Comparison of ENCODE assay signal across 9 mouse cellular contexts in the genomic region with DNA sequence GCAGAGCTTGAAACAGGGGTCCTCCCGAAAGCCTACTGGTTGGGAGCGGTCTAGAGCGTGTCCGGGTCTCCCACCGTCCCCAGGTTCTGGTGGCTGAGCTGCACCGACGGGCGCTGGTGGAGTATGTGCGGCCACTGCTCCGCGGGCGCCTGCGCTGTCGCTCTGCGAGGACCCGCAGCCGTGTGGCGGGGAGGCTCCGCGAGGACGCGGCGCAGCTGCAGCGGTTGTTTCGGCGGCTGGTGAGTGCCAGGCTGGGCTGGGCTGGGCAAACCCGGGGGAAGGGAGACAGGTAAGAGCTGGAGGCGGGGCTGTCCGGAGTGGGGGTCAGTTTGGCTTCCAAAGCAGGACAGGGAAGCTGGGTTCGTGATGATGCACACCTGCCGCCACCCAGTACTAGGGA. TPM values are rescaled to one million over a fixed set of nuclear protein-coding genes. Genes with fewer than 3 reads are reported as not detected.
DNase-seq lines count a peak whose midpoint lies in the region; ATAC-seq and TF ChIP-seq lines count a peak whose summit lies in the region.
"Had no signal": no experiment of that assay in that cellular context is flagged by ENCODE, and none has a peak within 500 bp of the region (broad histone marks: within the 10 kb centered on the region; RNA-seq: fewer than 3 reads in every experiment).

No protein-coding gene starts in this region.

- no peak overlapping the region for H3K27ac ChIP-seq in heart, embryonic 14.5 days (replicated peaks in 1 of 2; ENCODE audit: control insufficient read depth in 1 of 2, insufficient read depth in 1 of 2, low read depth in 2 of 2, low read length in 2 of 2)
- H3K27ac ChIP-seq in testis, adult 2 months (ENCODE audit: control insufficient read depth, insufficient read depth, low read depth, low read length): peak overlapping the region; percentile 15
- no peak overlapping the region for H3K27ac ChIP-seq in limb, embryonic 14.5 days (replicated peaks; ENCODE audit: low read depth, low read length)

- no peaks in the 10 kb centered on the region for H3K36me3 ChIP-seq in heart, embryonic 14.5 days (ENCODE audit: control insufficient read depth, insufficient read depth, low read length)
- H3K36me3 ChIP-seq in testis, adult 2 months (ENCODE audit: control insufficient read depth, insufficient read depth, low read length): no peaks in the 10 kb centered on the region
- no peaks in the 10 kb centered on the region for H3K36me3 ChIP-seq in limb, embryonic 14.5 days (ENCODE audit: control insufficient read depth, insufficient read depth, low read length)

- no peaks in the 10 kb centered on the region for H3K9me3 ChIP-seq in heart, embryonic 14.5 days (ENCODE audit: control insufficient read depth, low read length)
- no peaks in the 10 kb centered on the region for H3K9me3 ChIP-seq in limb, embryonic 14.5 days (ENCODE audit: control insufficient read depth, low read length)

- 20% methylated on average over 28 of the region's 31 CpGs for WGBS in heart, embryonic 14.5 days
- WGBS in limb, embryonic 14.5 days: 9% methylated on average over 27 of the region's 31 CpGs

- no peak for TF ChIP-seq CTCF in testis, adult 2 months (IDR thresholded peaks at IDR 0.05; ENCODE audit: control insufficient read depth, insufficient read depth, insufficient replicate concordance, low read depth, low read length)

- ATAC-seq in heart, embryonic 14.5 days (ENCODE audit: insufficient number of reproducible peaks, insufficient read depth, low FRiP score, low read depth): no peak
- no peak for ATAC-seq in limb, embryonic 14.5 days (ENCODE audit: low FRiP score, low read depth)

- no peak for TF ChIP-seq POLR2A in testis, adult 2 months (IDR thresholded peaks at IDR 0.05; ENCODE audit: control insufficient read depth, low read depth, low read length)
- no peak for TF ChIP-seq POLR2A in limb, embryonic 14.5 days (IDR thresholded peaks at IDR 0.05; ENCODE audit: borderline replicate concordance, extremely low read depth, insufficient read depth, insufficient read length)

- DNase-seq in heart, postnatal 36 days: no peak
- DNase-seq in testis, postnatal 14 days (ENCODE audit: low spot score): no peak
- DNase-seq in limb, embryonic 14.5 days (ENCODE audit: low spot score): no peak
- no peak for DNase-seq in spleen, postnatal 4 days (ENCODE audit: low spot score in 2 of 2)
- no peak for DNase-seq in adrenal gland, adult 18-20 months (ENCODE audit: low spot score in 2 of 2)
- no peak for DNase-seq in left cerebral cortex, postnatal 4 days

- peak overlapping the region; percentile 13 to 14; a peak in 2 of 4 replicates for H3K4me3 ChIP-seq in heart, embryonic 14.5 days (ENCODE audit: control insufficient read depth in 1 of 2, insufficient read depth in 1 of 2, low read depth in 1 of 2, low read length in 2 of 2)
- peak overlapping the region; percentile 60 for H3K4me3 ChIP-seq in testis, adult 2 months (ENCODE audit: control insufficient read depth, low read depth, low read length)
- peak overlapping the region; percentile 21 for H3K4me3 ChIP-seq in limb, embryonic 14.5 days (replicated peaks; ENCODE audit: low read length)
- H3K4me3 ChIP-seq: myocyte had no signal

- H3K9ac ChIP-seq in heart, embryonic 14.5 days (ENCODE audit: low read length): peak overlapping the region; percentile 45; the same call in 1 of the 2 replicates
- H3K9ac ChIP-seq in limb, embryonic 14.5 days (ENCODE audit: low read depth, low read length, severe bottlenecking): no peak overlapping the region

- intact Hi-C loops in heart, postnatal 36 days (cut with DNase I): no loop called here
- intact Hi-C loops in left cerebral cortex, postnatal 4 days (cut with DNase I): no loop called here

- H3K4me2 ChIP-seq in heart, embryonic 14.5 days (ENCODE audit: low read length): peak overlapping the region; percentile 44
- H3K4me2 ChIP-seq in limb, embryonic 14.5 days (replicated peaks; ENCODE audit: low read depth, low read length, severe bottlenecking): peak overlapping the region; percentile 32

- peaks cover 44% of the 10 kb centered on the region for H3K27me3 ChIP-seq in heart, embryonic 14.5 days (ENCODE audit: control insufficient read depth, insufficient read depth, low read length)
- H3K27me3 ChIP-seq in testis, adult 2 months (ENCODE audit: control insufficient read depth, insufficient read depth, low read length): no peaks in the 10 kb centered on the region
- peaks cover 49% of the 10 kb centered on the region for H3K27me3 ChIP-seq in limb, embryonic 14.5 days (ENCODE audit: control insufficient read depth, insufficient read depth, low read length)

- H3K4me1 ChIP-seq in heart, embryonic 14.5 days (ENCODE audit: control insufficient read depth in 2 of 2, insufficient read depth in 2 of 2, low read length in 2 of 2): peaks cover 3 to 7% of the 10 kb centered on the region in 2 experiments; a peak in 2 of 4 replicates
- peaks cover 6% of the 10 kb centered on the region for H3K4me1 ChIP-seq in testis, adult 2 months (ENCODE audit: control insufficient read depth, insufficient read depth, low read length)
- peaks cover 5% of the 10 kb centered on the region; the same call in 1 of the 2 replicates for H3K4me1 ChIP-seq in limb, embryonic 14.5 days (ENCODE audit: control insufficient read depth, insufficient read depth, low read length)

RNA-seq across cellular contexts. Expression of a gene that starts 18.6 kb away (rescaled TPM):
- 1.4 and 1.7 TPM in 2 replicates for polyA plus RNA-seq in heart, embryonic 14.5 days (2014; fragmentation: Nextera tagmentation; extraction: Ambion mirVana)
- 1 to 10 TPM; 2.3 to 2.5 TPM for total RNA-seq in heart, postnatal 36 days (2021)
- polyA plus RNA-seq in testis, adult 2 months (2012; rRNA removed): 3.0 and 3.7 TPM in 2 replicates
- polyA plus RNA-seq in limb, embryonic 14.5 days (2012; rRNA removed): 6.2 and 8.8 TPM in 2 replicates
- 1.2 and 1.3 TPM in 2 replicates for polyA plus RNA-seq in limb, embryonic 14.5 days (2014; fragmentation: Nextera tagmentation; extraction: Ambion mirVana)
- total RNA-seq in adrenal gland, adult 18-20 months (2021): 10 to 100 TPM in 1 of 2 experiments, 1 to 10 TPM in 1; 8.4 to 10.0 TPM
- total RNA-seq in left cerebral cortex, postnatal 4 days (2021): 1 to 10 TPM; 8.5 to 8.8 TPM

RNA-seq across cellular contexts. Expression of a gene that starts 18.7 kb away (rescaled TPM):
- polyA plus RNA-seq in heart, embryonic 14.5 days (2014; fragmentation: Nextera tagmentation; extraction: Ambion mirVana): 87.3 and 92.9 TPM in 2 replicates
- total RNA-seq in heart, postnatal 36 days (2021): 10 to 100 TPM; 32.9 to 37.4 TPM
- 61.1 and 62.1 TPM in 2 replicates for polyA plus RNA-seq in testis, adult 2 months (2012; rRNA removed)
- polyA plus RNA-seq in limb, embryonic 14.5 days (2012; rRNA removed): 58.0 and 71.6 TPM in 2 replicates
- 70.2 and 79.8 TPM in 2 replicates for polyA plus RNA-seq in limb, embryonic 14.5 days (2014; fragmentation: Nextera tagmentation; extraction: Ambion mirVana)
- total RNA-seq in adrenal gland, adult 18-20 months (2021): 10 to 100 TPM; 70.0 to 92.4 TPM
- 10 to 100 TPM; 17.9 to 19.0 TPM for total RNA-seq in left cerebral cortex, postnatal 4 days (2021)

RNA-seq across cellular contexts. Expression of a gene that starts 26.4 kb away (rescaled TPM):
- 1.3 and 1.8 TPM in 2 replicates for polyA plus RNA-seq in heart, embryonic 14.5 days (2014; fragmentation: Nextera tagmentation; extraction: Ambion mirVana)
- total RNA-seq in heart, postnatal 36 days (2021): under 1 TPM; 0.78 to 0.84 TPM
- 26.1 and 27.2 TPM in 2 replicates for polyA plus RNA-seq in testis, adult 2 months (2012; rRNA removed)
- 3.5 and 4.9 TPM in 2 replicates for polyA plus RNA-seq in limb, embryonic 14.5 days (2012; rRNA removed)
- polyA plus RNA-seq in limb, embryonic 14.5 days (2014; fragmentation: Nextera tagmentation; extraction: Ambion mirVana): 1.6 and 1.9 TPM in 2 replicates
- total RNA-seq in adrenal gland, adult 18-20 months (2021): 10 to 100 TPM; 31.7 to 36.8 TPM
- under 1 TPM; 0.42 to 0.46 TPM for total RNA-seq in left cerebral cortex, postnatal 4 days (2021)
- polyA plus RNA-seq: myocyte had no signal

RNA-seq across cellular contexts. Expression of a gene that starts 28.1 kb away (rescaled TPM):
- polyA plus RNA-seq in heart, embryonic 14.5 days (2014; fragmentation: Nextera tagmentation; extraction: Ambion mirVana): not detected in 2 replicates
- total RNA-seq in heart, postnatal 36 days (2021): not detected
- 5.6 and 6.9 TPM in 2 replicates for polyA plus RNA-seq in testis, adult 2 months (2012; rRNA removed)
- polyA plus RNA-seq in limb, embryonic 14.5 days (2012; rRNA removed): 0.29 and 0.36 TPM in 2 replicates
- 0.17 and 0.22 TPM in 2 replicates for polyA plus RNA-seq in limb, embryonic 14.5 days (2014; fragmentation: Nextera tagmentation; extraction: Ambion mirVana)
- total RNA-seq in adrenal gland, adult 18-20 months (2021): under 1 TPM in 1 of 2 experiments, not detected in 1; 0.17 TPM
- total RNA-seq in left cerebral cortex, postnatal 4 days (2021): under 1 TPM; 0.90 to 0.91 TPM

RNA-seq across cellular contexts. Expression of a gene that starts 30.9 kb away (rescaled TPM):
- 9.3 and 10.5 TPM in 2 replicates for polyA plus RNA-seq in heart, embryonic 14.5 days (2014; fragmentation: Nextera tagmentation; extraction: Ambion mirVana)
- total RNA-seq in heart, postnatal 36 days (2021): 10 to 100 TPM; 25.7 to 27.2 TPM
- 13.2 and 14.1 TPM in 2 replicates for polyA plus RNA-seq in testis, adult 2 months (2012; rRNA removed)
- polyA plus RNA-seq in limb, embryonic 14.5 days (2012; rRNA removed): 34.8 and 39.8 TPM in 2 replicates
- polyA plus RNA-seq in limb, embryonic 14.5 days (2014; fragmentation: Nextera tagmentation; extraction: Ambion mirVana): 11.5 and 13.3 TPM in 2 replicates
- total RNA-seq in adrenal gland, adult 18-20 months (2021): 10 to 100 TPM; 35.9 to 54.0 TPM
- total RNA-seq in left cerebral cortex, postnatal 4 days (2021): 100 to 1,000 TPM; 118 to 119 TPM

Comparison
In these comparisons a context has a peak if more than half of its experiments do, and no peak if none do; other contexts are left out.
1. RNA of a gene that starts 26.4 kb away (total RNA-seq): 31.7 to 36.8 TPM in adrenal gland, adult 18-20 months; 0.78 to 0.84 TPM in heart, postnatal 36 days and 0.42 to 0.46 TPM in left cerebral cortex, postnatal 4 days; every median in the first group is over 10 times any median in the second.
2. Peak in every context shown above with its lines, with median percentiles within 50 percentile points of each other: H3K4me3 ChIP-seq.